Mouse (Mus musculus): ENCODE data around the gene Tmem205. TPM values are rescaled to one million over a fixed set of nuclear protein-coding genes. Genes with fewer than 3 reads are reported as not detected.

Tmem205 gene
- 4.8 TPM for polyA plus RNA-seq (2014; fragmentation: Illumina TruSeq; extraction: RNeasy Lipid Tissue Mini Kit (QIAGEN cat#74804); ENCODE audit: low read depth, low replicate concordance)

GRCm38 (mm10) chr9:21927208-21927753 lies at the start of gene Tmem205, which contains the start of gene Ccdc159:
Tmem205 (minus strand) TSS chr9:21927556.
Ccdc159 (plus strand) TSS chr9:21927471.

DNA sequence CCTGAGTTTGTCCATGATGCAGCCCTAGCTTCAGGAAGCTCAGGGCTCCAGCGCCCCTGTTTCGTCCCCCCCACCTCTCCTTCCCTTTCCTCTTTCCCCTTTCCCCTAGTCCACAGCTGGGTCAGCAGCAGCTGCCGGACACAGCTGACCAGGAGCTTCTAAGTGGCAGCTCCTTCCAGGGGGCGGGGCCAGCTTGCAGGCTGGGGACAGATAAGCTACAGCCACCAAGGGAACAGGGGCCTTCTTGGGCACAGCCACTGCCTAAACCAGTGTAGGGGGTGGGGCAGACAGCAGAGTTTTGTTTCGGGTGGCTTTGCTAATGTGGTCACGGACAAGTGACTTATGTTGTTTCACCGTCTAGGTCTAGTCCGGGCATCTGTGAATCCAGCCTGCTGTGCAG lies 36.1 kb upstream of the Tmem205 start, which contains the start of gene Epor:
Gene Epor, minus strand, starts transcription at position 90 of the 400 bp plus-strand sequence.

GRCm38 (mm10) chr9:21955570-21956281 lies 28.4 kb upstream of the Tmem205 start, which contains the start of gene Swsap1:
Swsap1 (plus strand) TSS chr9:21955755.

DNA sequence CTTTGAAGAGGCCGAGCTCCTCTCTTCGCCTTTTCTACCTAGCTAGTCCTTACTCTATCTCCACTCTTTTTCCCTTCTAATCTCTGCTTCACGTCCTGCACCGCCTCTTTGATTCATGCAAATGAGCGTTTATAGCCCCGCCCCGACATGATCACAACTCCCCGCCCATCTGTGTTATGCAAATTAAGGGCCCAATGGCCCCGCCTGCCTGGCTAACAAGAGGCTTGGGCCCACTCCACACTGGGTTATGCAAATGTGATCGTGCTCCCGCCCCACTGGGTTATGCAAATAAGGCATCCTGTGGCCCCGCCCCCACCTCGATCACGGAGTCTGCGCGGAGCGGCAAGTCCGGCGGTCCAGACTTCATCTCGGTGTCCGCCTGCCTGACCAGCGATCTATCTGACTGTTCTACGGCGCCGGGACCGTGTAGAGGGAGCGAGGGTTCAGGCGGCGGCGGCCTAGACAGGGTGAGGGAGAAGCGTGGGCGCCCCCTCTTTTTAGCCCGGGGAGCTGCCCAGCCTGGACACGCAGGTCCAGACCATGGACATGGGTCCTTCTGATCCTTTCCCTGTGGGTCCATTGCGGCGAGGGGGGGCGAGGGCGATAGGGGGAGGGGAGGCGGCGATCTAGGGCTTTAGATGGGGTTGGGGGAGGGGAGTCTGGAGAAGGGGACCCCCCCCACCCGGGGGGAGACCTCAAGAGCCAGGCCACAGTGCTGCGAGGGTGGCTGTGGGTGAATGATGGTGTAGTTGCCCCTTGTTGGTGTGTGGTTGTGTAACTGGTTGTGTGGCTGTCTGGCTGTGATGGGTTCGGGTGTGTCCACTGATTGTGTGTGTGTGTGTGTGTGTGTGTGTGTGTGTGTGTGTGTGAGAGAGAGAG lies 9.6 kb upstream of the Tmem205 start, which contains the start of gene Plppr2:
Gene Plppr2, plus strand, starts transcription at position 342 of the 879 bp plus-strand sequence.

DNA sequence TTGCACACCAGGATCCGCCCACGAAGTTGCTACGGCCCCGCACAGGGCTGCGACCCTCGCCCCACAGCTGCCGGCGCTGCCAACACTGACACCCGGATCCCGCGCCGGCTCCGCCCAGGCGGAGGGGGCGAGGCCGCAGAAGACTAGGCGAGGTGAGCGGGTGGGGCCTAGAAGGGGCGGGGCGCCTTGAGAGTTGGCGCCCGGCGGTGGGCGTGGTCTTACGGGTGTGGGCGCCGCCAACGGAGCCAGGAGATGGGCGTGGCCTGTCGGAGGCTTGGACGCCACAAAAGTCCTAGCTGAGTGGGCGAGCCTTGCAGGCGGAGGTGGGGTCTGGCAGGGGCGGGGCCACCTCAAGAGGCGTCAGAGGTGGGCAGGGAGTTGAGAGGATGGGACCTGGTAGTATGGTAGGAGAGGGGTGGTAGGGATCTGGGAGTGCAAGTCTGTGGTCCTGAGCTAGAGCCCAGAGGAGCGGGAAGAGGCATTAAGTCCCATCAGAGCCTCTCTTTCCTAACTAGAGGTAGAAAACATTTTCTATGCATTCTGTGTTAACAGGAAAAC lies 9.2 kb downstream of the Tmem205 start, which contains the start of gene Rab3d:
Gene Rab3d, minus strand, starts transcription at position 158 of the 558 bp plus-strand sequence.

Other genes starting within 250 kb of the Tmem205 start
- gene Ldlr, start 204.1 kb downstream of the Tmem205 start, polyA plus RNA-seq (2014; fragmentation: Illumina TruSeq; extraction: RNeasy Lipid Tissue Mini Kit (QIAGEN cat#74804); ENCODE audit: low read depth, low replicate concordance) = 1.1 TPM
- gene Spc24, start 167.3 kb downstream of the Tmem205 start, polyA plus RNA-seq (2014; fragmentation: Illumina TruSeq; extraction: RNeasy Lipid Tissue Mini Kit (QIAGEN cat#74804); ENCODE audit: low read depth, low replicate concordance) = 4.0 TPM
- gene Kank2, start 128.8 kb downstream of the Tmem205 start, polyA plus RNA-seq (2014; fragmentation: Illumina TruSeq; extraction: RNeasy Lipid Tissue Mini Kit (QIAGEN cat#74804); ENCODE audit: low read depth, low replicate concordance) = 2.3 TPM
- not detected for gene Angptl8, start 92.0 kb downstream of the Tmem205 start, polyA plus RNA-seq (2014; fragmentation: Illumina TruSeq; extraction: RNeasy Lipid Tissue Mini Kit (QIAGEN cat#74804); ENCODE audit: low read depth, low replicate concordance)
- 3.1 TPM for gene Dock6, start 74.9 kb downstream of the Tmem205 start, polyA plus RNA-seq (2014; fragmentation: Illumina TruSeq; extraction: RNeasy Lipid Tissue Mini Kit (QIAGEN cat#74804); ENCODE audit: low read depth, low replicate concordance)
- gene Rab3d, start 9.4 kb downstream of the Tmem205 start, polyA plus RNA-seq (2014; fragmentation: Illumina TruSeq; extraction: RNeasy Lipid Tissue Mini Kit (QIAGEN cat#74804); ENCODE audit: low read depth, low replicate concordance) = 1.1 TPM
- 12.3 TPM for gene Ccdc159, start 85 bp downstream of the Tmem205 start, polyA plus RNA-seq (2014; fragmentation: Illumina TruSeq; extraction: RNeasy Lipid Tissue Mini Kit (QIAGEN cat#74804); ENCODE audit: low read depth, low replicate concordance)
- 1.8 TPM for gene Plppr2, start 9.5 kb upstream of the Tmem205 start, polyA plus RNA-seq (2014; fragmentation: Illumina TruSeq; extraction: RNeasy Lipid Tissue Mini Kit (QIAGEN cat#74804); ENCODE audit: low read depth, low replicate concordance)
- gene Swsap1, start 28.2 kb upstream of the Tmem205 start, polyA plus RNA-seq (2014; fragmentation: Illumina TruSeq; extraction: RNeasy Lipid Tissue Mini Kit (QIAGEN cat#74804); ENCODE audit: low read depth, low replicate concordance) = 3.8 TPM
- gene Epor, start 36.0 kb upstream of the Tmem205 start, polyA plus RNA-seq (2014; fragmentation: Illumina TruSeq; extraction: RNeasy Lipid Tissue Mini Kit (QIAGEN cat#74804); ENCODE audit: low read depth, low replicate concordance) = not detected
- 0.29 TPM for gene Rgl3, start 61.9 kb upstream of the Tmem205 start, polyA plus RNA-seq (2014; fragmentation: Illumina TruSeq; extraction: RNeasy Lipid Tissue Mini Kit (QIAGEN cat#74804); ENCODE audit: low read depth, low replicate concordance)
- gene Ccdc151, start 75.1 kb upstream of the Tmem205 start, polyA plus RNA-seq (2014; fragmentation: Illumina TruSeq; extraction: RNeasy Lipid Tissue Mini Kit (QIAGEN cat#74804); ENCODE audit: low read depth, low replicate concordance) = 10.7 TPM
- 4.6 TPM for gene Prkcsh, start 75.2 kb upstream of the Tmem205 start, polyA plus RNA-seq (2014; fragmentation: Illumina TruSeq; extraction: RNeasy Lipid Tissue Mini Kit (QIAGEN cat#74804); ENCODE audit: low read depth, low replicate concordance)
- 1.4 TPM for gene Elavl3, start 124.5 kb upstream of the Tmem205 start, polyA plus RNA-seq (2014; fragmentation: Illumina TruSeq; extraction: RNeasy Lipid Tissue Mini Kit (QIAGEN cat#74804); ENCODE audit: low read depth, low replicate concordance)
- not detected for gene Gm49318, start 143.7 kb upstream of the Tmem205 start, polyA plus RNA-seq (2014; fragmentation: Illumina TruSeq; extraction: RNeasy Lipid Tissue Mini Kit (QIAGEN cat#74804); ENCODE audit: low read depth, low replicate concordance)
- 0.81 TPM for gene Zfp653, start 143.8 kb upstream of the Tmem205 start, polyA plus RNA-seq (2014; fragmentation: Illumina TruSeq; extraction: RNeasy Lipid Tissue Mini Kit (QIAGEN cat#74804); ENCODE audit: low read depth, low replicate concordance)
- gene Ecsit, start 157.9 kb upstream of the Tmem205 start, polyA plus RNA-seq (2014; fragmentation: Illumina TruSeq; extraction: RNeasy Lipid Tissue Mini Kit (QIAGEN cat#74804); ENCODE audit: low read depth, low replicate concordance) = 19.2 TPM
- gene Cnn1, start 171.7 kb upstream of the Tmem205 start, polyA plus RNA-seq (2014; fragmentation: Illumina TruSeq; extraction: RNeasy Lipid Tissue Mini Kit (QIAGEN cat#74804); ENCODE audit: low read depth, low replicate concordance) = 5.8 TPM
- 103 TPM for gene Elof1, start 189.6 kb upstream of the Tmem205 start, polyA plus RNA-seq (2014; fragmentation: Illumina TruSeq; extraction: RNeasy Lipid Tissue Mini Kit (QIAGEN cat#74804); ENCODE audit: low read depth, low replicate concordance)
- gene Acp5, start 208.2 kb upstream of the Tmem205 start, polyA plus RNA-seq (2014; fragmentation: Illumina TruSeq; extraction: RNeasy Lipid Tissue Mini Kit (QIAGEN cat#74804); ENCODE audit: low read depth, low replicate concordance) = 0.66 TPM
- gene Pigyl, start 229.3 kb upstream of the Tmem205 start, polyA plus RNA-seq (2014; fragmentation: Illumina TruSeq; extraction: RNeasy Lipid Tissue Mini Kit (QIAGEN cat#74804); ENCODE audit: low read depth, low replicate concordance) = 5.6 TPM